ENCODE assay signal across 27 mouse cellular contexts in the genomic region with DNA sequence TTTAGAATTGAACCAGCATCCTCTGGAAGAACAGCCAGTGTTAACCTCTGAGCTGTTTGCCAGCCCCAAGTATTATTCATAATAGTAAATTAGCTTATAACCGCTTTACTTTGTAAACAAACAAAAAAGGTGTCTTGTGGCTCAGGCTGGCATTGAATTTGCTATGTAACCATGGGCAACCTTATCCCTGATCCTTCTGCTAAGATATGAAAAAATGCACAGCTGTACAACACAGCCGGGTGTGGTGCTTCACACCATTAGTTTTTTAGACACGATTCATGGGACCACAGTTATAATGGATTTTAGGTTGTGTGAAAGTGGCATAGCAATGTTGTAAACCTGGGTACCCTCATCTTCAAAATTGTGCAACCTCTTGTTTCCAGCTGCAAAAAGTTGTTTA.
"Had no signal": no experiment of that assay in that cellular context is flagged by ENCODE, and none has a peak within 500 bp of the region (broad histone marks: within the 10 kb centered on the region; RNA-seq: fewer than 3 reads in every experiment).

No protein-coding gene starts in this region.

- H3K9me3 ChIP-seq: limb, embryonic 10.5 days; limb, embryonic 12.5 days; limb, embryonic 13.5 days; limb, embryonic 15.5 days; liver, embryonic 12.5 days; liver, embryonic 13.5 days; liver, embryonic 15.5 days; lung, embryonic 15.5 days; megakaryocyte, embryonic 14.5 days; midbrain, embryonic 10.5 days; midbrain, embryonic 12.5 days; midbrain, embryonic 13.5 days; midbrain, embryonic 15.5 days had no signal

- DNase-seq: left cerebral cortex, postnatal 4 days; liver; liver, embryonic 13.5 days; liver, postnatal 0 days; lung, adult 18-20 months; lung, adult 2 months; lung, embryonic 14.5 days; lung, postnatal 10 days; lung, postnatal 14 days; lung, postnatal 36 days; lung, postnatal 4 days; midbrain, embryonic 14.5 days had no signal

- H3K4me3 ChIP-seq: limb, embryonic 10.5 days; limb, embryonic 12.5 days; limb, embryonic 13.5 days; limb, embryonic 15.5 days; liver, embryonic 12.5 days; liver, embryonic 13.5 days; liver, embryonic 15.5 days; lung, embryonic 15.5 days; megakaryocyte, embryonic 14.5 days; midbrain, embryonic 10.5 days; midbrain, embryonic 12.5 days; midbrain, embryonic 13.5 days; midbrain, embryonic 15.5 days; myocyte had no signal

- H3K4me1 ChIP-seq: limb, embryonic 10.5 days; limb, embryonic 12.5 days; limb, embryonic 13.5 days; limb, embryonic 15.5 days; liver, embryonic 15.5 days; lung, embryonic 15.5 days; midbrain, embryonic 10.5 days; midbrain, embryonic 12.5 days; midbrain, embryonic 13.5 days; midbrain, embryonic 15.5 days had no signal

- H3K27me3 ChIP-seq: limb, embryonic 12.5 days; limb, embryonic 13.5 days; limb, embryonic 15.5 days; liver, embryonic 12.5 days; liver, embryonic 13.5 days; liver, embryonic 15.5 days; lung, embryonic 15.5 days; megakaryocyte, embryonic 14.5 days; midbrain, embryonic 12.5 days; midbrain, embryonic 13.5 days; midbrain, embryonic 15.5 days had no signal

- H3K9ac ChIP-seq: limb, embryonic 12.5 days; limb, embryonic 13.5 days; limb, embryonic 15.5 days; liver, embryonic 12.5 days; liver, embryonic 13.5 days; liver, embryonic 14.5 days; liver, embryonic 15.5 days; liver, postnatal 0 days; lung, embryonic 14.5 days; lung, embryonic 15.5 days; midbrain, embryonic 12.5 days; midbrain, embryonic 13.5 days; midbrain, embryonic 15.5 days had no signal

- H3K27ac ChIP-seq: limb, embryonic 10.5 days; limb, embryonic 12.5 days; limb, embryonic 13.5 days; limb, embryonic 15.5 days; liver, embryonic 12.5 days; liver, embryonic 13.5 days; liver, embryonic 14.5 days; liver, embryonic 15.5 days; lung, embryonic 15.5 days; macrophage; midbrain, embryonic 10.5 days; midbrain, embryonic 12.5 days; midbrain, embryonic 13.5 days; midbrain, embryonic 15.5 days had no signal
